Mouse (Mus musculus) effector memory CD4-positive, alpha-beta T cell, adult 5 months (primary cell): ENCODE data around the gene Gprasp2. TPM values are rescaled to one million over a fixed set of nuclear protein-coding genes. Genes with fewer than 3 reads are reported as not detected.

Experiments
- polyA plus RNA-seq: library from polyadenylated mRNA; unstranded; fragments of 100-300 nt; shearing (Covaris generic); gene quantifications from one replicate; pipeline ENCODE4 v1.2.1, GENCODE M21; 2017

Gene Gprasp2
- 16.1 TPM for polyA plus RNA-seq

DNA sequence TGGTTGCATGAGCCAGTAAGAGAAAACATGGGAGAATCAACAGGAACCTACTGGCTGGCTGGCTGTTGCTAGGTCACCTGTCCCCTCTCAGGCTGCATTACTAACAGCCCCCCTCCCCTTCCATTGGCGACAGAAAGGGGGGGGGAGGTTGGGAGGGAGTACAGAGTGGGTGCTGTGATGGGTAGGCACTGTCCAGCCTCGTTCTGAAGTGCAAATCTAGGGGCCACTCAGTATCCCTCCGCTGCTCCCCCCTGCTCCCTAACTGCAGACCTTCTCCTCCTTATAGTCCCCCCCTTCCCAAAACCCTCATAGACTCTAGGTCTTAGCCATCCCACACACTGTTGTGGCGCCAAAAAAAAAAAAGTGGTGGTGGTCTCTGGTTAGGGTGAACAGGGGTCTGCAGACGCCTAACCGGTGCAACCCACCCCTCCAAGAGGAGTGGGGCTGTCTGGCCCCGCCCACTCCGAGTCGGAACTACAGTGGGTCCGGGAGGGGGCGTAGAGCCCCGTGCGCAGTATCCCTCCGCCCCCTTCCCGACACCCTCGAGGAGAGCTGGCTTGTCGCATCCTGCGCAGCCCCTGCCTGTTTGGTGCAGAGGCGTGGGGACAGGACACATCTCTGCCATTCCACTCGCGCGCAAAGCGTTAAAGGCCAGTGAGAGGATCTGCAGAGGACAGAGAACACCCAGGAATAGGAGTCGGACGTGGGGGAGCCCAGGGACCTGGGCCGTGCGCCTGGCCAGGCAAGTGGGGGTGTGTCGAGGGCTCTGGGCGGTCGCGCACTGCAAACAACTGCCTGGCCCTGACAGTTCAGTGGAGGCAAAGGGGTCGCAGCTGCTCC, at the start of gene Gprasp2:
Gprasp2 (plus strand) TSS at position 514 of the 840 bp plus-strand sequence.

DNA sequence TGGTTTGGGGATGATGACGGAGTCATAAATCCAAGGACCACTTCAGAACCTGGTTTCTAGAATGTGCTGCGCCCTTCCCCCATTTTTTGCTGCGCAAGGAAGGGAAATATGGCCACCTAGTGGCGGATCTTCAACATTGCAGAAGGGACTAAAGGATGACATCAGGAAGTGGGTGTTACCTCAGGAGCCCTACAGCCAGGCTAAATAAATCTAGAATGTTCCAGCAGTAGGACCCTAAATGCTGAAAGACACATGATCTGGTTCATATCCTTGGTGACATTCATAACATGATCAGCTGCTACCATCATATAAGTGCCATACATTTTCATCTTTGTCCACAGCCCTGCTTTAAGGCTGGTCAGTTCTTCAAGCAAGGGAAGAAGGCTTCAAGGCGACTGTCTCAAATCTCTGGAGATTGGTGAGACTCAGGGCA, 41.6 kb upstream of the Gprasp2 start, which contains the start of gene Bhlhb9:
Bhlhb9 (plus strand) TSS at position 383 of the 433 bp plus-strand sequence.

Other genes with a start within 250 kb of the Gprasp2 start
- not detected for gene Nxf7, start 240.3 kb upstream of the Gprasp2 start, polyA plus RNA-seq
- not detected for gene Prame, start 211.3 kb upstream of the Gprasp2 start, polyA plus RNA-seq
- not detected for gene Tcp11x2, start 145.2 kb upstream of the Gprasp2 start, polyA plus RNA-seq
- not detected for gene Tmsb15a, start 113.8 kb upstream of the Gprasp2 start, polyA plus RNA-seq
- 27.5 TPM for gene Armcx5, start 96.3 kb upstream of the Gprasp2 start, polyA plus RNA-seq
- gene Gprasp1, start 96.3 kb upstream of the Gprasp2 start, polyA plus RNA-seq: 37.5 TPM
- 16.5 TPM for gene Bhlhb9, start 41.4 kb upstream of the Gprasp2 start, polyA plus RNA-seq
- 3.6 TPM for gene Arxes2, start 154.8 kb downstream of the Gprasp2 start, polyA plus RNA-seq
- gene Arxes1, start 194.3 kb downstream of the Gprasp2 start, polyA plus RNA-seq: not detected
- 15.1 TPM for gene Bex2, start 229.2 kb downstream of the Gprasp2 start, polyA plus RNA-seq
- gene Nxf3, start 246.2 kb downstream of the Gprasp2 start, polyA plus RNA-seq: not detected